Mouse (Mus musculus): ENCODE data around the gene Plch1.

DNA sequence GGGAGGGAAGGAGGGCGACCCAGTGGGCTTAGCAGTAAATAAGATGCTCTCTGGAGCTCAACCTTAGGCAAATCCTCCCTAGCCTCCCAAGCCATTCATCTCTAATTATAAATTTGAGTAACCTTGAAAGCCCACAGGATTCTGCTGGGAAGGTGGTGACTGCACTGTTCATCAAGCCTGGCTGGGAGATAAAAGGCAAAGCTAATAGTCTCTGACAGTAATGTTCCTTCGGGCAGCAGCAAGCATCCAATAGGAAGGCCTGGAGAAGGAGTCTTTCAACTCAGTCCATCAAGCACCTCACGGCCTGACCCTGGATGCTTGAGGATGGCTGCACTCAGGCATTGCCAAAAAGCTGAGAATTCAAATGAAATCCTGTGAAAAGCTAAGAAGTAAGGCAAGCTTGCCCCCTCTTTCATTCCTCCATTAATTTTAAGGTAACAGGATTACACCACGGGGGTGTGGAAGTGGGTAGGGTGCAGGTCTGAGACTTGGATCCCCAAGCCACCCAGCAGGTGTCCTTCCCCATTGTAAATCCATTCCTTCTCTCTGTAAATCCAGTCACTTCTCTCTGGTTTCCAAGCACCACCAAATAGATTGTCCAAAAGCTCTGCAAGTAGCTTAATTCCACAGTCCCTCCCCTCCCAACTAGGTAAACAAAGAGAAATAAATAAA, 20.1 kb downstream of the Plch1 start:
- TF ChIP-seq CTCF (conservative IDR thresholded peaks at IDR 0.05; ENCODE audit: insufficient read depth, insufficient read length, low read depth, low read length) (no peak), POLR2A (IDR thresholded peaks at IDR 0.05; ENCODE audit: low read depth, low read length) (no peak)
